Mouse (Mus musculus) thymus, postnatal 25 days (tissue): ENCODE measurements around the gene Nol9.

ENCODE experiments used
- DNase-seq: peaks from one replicate; pipeline ENCODE4 v3.0.0; 2022

Nol9 gene

DNA sequence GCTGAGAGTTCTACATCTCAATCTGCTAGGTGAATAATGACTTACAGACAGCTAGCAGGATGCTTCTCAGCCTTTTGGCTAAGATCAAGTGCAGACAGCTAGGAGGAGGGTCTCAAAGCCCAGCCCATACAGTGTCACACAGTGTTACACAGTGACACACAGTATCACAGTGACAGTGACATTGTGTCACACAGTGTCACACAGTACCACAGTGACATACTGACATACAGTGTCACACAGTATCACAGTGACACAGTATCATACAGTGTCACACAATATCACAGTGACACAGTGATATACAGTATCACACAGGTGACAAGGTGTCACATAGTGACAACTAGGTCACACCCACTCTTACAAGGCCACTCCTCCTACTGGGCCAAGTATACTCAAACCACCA is 28.2 kb downstream of the Nol9 start:
- no peak for DNase-seq

DNA sequence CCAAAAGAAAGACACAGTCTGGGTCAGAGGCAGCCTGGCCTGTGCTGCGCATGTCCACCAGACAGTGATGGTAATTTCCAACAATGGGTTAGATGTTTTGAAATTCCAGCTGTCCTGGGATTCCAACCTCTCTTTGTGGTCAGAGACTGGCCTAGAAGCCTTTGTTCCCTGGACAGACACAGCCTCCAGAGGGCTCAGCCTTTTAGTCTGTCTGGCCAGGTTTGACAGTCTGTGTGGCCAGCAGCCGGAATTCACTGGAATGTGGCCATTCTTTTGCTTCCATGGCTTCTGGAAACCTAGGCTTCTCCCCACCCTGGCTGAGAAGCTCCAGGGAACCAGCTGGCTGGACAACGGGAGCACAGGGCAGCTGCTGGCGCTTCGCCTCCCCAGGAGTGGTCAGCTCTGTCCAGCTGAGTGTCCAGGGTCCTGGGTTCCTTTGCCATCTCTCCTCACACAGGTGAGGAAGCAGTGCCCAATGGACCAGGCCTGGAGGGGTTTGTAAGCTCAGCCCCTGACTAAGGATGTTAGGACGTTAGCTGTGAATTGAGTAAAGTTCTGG is 29.1 kb downstream of the Nol9 start:
- no peak for DNase-seq

DNA sequence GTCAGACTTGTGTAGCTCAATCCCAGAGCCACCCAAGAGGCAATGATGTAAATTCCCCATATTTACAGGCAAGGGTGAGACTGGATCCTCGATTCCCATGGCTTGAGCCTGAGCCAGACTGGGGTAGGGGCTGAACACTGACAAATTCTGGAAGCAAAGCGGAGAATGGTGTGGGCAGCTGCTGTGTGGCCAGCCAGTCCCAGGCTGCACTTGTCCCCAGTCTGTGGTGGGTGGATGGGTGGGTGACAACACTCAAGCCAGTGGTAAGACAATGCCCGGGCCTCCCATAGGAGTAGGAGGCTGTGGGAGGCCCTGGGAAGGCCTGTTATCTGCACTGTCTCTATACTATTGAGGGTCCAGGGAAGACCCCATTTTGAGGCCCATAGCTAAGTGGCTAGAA is 30.1 kb downstream of the Nol9 start:
- DNase-seq = no peak

DNA sequence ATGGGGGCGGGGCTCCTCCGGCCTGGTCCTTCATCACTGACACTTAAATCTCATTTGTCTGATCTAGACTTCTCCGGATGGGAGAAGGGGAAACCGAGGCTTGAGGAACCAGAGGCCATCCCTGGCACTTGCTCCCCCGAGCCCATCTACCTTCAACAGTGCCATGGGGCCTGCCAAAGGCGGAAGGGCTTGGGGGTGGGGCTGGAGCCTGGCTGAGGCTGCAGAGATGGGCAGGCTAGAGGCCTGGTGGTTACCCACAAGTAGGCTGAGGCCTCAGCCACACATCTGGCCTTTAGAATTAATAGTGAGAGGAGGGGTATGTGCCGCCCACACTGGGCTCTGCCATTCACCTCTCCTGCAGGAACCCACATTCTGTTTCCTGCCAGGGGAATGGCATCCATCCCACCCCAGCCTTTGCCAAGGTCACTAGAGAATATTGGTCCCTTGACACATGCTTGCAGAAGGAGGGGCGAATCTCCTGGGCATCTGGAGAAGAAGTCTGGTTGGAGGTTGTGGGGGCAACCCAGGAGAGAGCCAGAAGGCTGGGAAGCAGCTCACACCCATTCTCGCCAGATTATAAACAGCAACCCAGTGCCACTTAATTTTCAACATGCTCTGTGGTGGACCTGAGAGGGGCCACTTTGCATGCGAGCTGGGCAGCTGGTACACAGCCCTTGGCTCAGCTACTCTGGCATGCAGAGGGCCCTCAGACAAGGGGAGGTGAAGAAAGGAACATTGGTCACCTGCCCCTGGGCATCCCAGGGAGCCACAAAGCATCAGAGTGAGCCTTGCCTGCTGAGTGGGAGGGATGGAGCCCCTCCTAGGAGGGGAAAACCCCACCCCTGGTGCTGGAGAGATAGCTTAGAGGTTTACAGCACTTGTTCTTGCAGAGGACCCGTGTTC is 31.6 kb downstream of the Nol9 start:
- DNase-seq = no peak

DNA sequence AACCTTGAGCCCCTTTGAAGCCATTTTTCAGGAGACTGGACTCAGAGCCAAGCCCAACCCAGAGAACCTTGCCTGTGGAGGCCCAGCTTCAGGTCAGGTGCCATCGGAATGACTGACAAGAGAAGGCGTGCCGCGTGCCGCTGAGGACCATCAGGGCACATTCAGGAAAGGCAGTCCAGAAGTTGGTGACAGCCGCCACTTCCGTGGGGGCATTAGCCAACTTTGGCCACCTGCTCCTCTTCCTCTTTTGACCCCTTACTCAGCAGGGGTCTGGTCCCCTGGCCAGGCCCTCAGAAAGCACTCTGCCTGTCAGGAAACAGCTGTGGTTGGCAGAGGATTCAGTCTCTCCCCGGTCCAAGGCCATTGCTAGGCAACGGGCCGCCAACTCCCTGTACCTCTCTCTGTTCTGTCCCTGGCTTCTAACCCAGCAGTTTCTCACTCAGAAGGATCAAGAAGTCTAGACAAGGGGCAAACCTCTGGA is 33.0 kb downstream of the Nol9 start, which contains the start of gene Plekhg5:
TSS of gene Plekhg5 (plus strand) at position 378 of the 481 bp plus-strand sequence.
- DNase-seq = no peak

DNA sequence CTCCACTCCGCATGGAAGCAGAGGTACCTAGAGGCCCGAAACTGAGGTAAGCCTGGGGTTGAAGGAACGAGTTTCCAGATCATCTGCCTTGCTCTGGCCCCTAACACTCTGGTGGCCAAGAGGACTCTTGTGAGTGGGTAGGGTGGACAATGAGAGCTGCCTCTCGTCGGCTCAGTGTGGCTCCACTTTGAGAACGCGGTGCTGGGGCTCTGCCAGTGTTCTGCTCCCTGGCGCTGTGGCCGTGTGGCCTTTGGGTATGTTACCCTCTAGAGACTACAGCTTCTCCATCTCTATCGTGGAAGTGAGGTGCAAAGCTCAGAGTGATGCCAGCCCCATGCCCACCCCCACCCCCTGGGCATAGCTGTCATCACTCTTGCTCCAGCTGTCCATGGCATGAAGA is 33.5 kb downstream of the Nol9 start:
- no peak for DNase-seq

DNA sequence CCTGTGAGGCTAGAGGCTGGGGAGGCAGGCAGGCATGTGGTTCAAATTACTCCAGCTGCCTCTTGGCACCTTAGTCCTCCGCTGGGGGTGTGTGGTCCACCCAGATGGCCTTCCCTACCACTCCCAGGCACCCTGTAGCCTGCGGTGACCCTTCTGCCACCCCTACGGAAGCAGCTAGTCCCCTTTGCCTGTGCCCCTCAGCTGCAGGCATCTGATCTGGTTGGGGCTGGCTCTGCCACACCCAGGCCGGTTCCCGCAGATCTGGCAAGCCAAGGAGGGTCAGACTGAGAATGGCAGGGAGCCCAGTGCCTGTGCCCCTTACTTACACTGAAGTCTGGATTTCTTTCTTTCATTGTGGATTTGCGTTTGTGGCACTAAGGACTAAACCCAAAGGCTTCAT is 34.6 kb downstream of the Nol9 start:
- no peak for DNase-seq

DNA sequence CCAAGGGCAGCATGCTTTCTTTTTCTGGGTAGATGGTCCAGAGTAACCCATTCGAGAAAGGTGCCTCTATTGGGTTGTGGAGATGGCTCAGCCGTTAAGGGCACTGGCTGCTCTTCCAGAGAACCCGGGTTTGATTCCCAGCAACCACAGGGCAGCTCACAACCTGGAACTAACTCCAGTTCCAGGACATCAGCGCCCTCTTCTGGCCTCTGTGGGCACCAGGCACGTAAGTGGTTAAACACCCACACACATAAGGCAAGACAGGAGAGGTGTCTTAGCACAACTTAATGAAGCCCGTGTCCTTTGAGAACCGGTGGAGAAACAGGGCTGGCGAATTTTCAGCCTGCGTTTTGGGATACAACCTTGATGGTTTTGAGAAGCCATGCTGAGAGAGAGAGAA is 35.4 kb downstream of the Nol9 start:
- no peak for DNase-seq

DNA sequence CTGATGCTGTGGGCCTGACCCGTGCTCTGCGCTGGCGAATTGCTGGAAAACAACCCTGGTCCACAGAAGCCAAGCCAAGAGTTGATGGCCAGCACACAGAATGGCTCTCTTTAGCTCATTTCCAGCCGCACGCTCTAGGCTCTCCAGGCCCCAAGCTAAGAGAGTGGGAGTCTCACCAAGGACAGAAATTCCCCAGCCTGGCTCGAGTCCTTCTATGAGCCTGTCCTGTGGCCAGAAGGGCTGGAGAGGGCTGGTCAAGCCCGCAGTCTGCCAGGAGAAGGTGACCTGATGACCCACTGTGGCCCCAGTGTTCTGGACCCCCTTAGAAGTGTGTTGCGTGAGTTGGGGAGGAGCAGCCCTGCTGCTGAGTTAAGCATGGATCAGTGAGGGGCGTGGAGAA is 38.1 kb downstream of the Nol9 start:
- no peak for DNase-seq

DNA sequence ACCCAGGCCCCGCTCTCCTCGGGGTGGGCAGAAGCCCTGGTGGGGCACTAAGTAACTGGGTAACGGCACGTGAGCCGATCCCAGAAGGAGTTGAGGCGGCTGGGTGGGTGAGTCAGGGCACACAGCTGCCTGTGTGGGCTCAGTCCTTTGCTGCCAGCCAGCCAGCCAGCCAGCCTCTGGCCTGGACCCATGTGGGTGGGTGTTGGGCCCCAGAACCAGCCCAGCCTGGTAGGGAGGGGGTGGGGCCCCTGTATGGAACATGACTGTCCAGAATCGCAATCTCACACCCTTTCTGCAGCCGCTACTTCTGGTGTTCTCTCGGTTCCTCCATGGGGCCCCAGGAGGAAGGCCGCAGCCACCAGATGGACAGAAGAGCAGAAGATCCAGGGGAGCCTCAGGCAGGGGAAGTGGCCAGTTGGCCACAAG is 39.0 kb downstream of the Nol9 start:
- no peak for DNase-seq

DNA sequence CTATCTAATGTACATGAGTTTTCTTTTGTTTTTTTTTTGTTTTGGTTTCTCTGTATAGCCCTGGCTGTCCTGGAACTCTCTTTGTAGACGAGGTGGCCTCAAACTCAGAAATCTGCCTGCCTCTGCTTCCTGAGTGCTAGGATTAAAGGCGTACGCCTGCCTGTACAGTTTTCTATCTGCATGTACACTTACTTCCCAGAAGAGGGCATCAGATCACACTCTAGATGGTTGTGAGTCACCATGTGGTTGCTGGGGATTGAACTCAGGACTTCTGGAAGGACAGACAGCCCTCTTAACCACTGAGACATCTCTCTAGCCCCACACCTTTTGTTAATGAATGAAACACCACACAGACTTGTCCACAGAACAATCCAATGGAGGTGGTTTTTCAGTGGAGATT is 40.1 kb downstream of the Nol9 start:
- DNase-seq = no peak

DNA sequence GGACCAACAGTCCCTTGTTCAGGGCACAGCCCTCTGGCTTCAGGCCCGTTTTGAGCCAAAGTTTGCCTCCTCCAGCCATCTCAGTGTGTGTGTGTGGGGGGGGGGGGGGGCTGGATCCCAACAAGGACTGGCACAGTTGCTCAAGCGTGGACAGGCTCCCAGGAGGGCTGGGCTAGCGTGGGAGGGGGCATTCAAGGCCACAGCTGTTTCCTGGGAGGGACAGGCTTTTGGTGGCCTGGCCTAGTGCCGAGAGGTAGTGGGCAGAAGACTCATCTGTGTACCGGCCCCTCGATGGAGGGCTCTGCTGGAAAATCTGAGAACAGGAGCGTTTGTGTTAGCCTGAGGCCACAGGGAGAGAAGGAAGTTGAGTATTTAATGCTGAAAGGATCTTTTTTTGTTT is 40.8 kb downstream of the Nol9 start:
- DNase-seq = no peak

DNA sequence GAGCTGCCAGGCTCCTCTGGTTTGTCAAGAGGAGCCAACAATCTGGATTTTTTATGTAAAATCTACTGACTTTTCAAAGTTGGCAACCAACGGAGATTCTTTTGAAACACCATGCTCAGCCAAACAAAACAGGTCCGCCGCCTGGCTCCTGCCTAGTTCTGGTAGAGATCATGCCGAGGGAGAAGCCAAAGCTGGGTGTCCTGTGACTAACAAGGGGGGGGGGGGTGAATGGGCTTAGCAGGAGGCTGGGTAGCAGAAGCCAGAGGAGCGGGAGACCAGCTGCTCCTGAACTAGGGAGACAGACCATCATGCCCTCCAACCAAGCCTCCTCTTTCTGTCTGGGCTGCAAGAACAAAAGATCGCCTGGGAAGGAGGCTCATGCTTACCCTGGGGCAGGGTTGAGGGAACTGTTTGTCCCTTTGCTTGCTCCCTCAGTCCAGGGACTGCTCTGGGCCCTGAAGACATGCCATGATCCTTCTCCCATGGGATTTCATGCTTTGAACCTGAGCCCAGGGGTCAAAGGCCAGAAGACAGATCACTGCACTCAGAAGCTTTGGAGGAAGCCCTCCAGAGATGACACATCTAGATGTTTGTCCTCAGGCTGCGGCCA is 44.6 kb downstream of the Nol9 start:
- DNase-seq = no peak

DNA sequence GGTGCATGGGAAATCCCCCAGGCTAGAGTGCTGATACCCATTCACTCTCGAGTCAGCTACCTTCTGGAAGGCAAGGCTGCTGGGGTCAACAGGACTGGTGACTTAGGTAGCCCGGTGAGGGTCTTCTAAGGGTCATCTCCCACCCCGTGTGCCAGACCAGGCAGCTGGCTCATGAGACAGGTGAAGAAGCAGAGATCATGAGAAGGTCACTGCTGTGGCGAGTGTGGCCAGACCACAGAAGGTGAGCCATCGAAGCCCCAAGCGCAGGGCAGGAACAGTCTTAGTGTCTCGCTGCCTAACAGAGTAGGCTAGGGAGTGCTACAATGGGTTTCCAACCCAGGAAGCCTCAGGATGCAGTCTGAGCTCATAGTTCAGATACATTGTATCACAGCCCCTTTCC is 45.5 kb downstream of the Nol9 start:
- no peak for DNase-seq

DNA sequence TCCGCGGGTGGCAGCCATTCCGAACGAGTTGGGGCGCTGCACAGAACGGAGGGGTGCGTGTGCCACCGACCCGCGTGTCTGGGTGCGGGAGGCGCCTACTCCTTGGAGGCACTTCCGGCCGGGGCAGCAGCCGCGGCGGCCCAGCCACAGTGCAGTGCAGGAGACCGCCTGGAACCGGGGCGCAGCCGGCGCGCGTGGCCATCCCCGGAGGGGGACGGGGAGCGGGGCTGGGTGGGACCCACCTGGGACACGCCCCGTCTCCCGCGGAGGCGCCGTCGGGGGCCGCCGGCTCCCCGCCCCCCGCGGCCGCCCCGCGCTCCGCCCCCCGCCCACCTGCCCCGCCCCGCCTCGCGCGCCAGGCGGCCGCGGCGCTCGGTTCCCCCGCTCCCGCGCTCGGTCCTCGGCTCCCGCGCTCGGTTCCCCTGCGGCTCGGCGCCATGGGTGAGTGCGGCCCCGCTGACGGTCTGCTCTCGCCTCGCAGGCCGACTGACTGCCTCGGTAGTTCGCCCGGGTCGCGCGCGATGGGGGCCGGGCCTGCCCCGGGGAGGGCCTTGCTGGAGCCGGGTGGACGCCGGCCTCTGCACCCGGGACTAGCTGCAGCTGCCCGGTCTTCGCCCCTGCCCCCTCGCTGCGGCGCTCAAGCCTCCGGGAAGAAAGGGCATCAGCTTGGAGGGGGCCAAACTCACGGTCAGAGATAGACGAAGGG is 47.5 kb downstream of the Nol9 start:
- peak; percentile 68 for DNase-seq

DNA sequence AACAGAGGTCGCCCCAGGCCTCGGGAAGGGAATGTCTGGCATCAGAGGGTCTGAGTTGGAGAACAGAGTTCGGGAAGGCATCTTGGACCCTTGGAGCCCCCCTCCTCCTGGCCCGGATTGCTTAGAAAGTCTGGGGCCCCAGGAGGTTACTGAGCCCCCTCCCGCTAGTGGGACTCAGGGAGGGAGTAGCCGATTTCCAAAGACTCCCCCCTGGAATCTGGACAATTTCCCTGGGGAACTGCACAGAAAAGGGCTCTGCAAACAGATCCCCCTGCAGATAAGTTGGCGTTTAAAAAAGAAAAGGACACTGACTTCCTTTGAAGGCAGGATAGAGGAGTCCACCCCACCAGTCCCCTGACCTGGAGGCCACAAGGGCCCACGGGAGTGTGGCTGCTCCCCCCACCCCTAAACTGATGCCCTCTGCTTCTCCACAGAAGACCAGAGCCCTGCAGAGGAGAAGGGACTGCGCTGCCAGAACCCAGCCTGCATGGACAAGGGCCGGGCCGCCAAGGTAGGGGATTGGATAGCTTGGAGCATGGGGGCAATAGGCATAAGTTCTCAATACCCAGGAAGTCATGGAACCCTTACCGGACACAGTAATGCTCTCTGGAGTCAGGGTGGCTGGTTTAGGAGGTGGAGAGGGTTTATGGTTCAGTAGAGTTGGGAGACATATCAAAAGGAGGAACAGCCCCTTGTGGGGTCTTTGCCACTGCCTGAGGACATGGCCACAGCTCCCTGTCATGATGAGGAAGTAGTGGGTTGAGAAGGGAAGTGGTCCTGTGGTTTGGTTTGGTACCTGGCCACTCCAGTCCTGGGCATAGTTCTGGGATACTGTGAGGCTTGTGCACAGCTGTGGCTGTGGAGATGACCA is 48.3 kb downstream of the Nol9 start:
- DNase-seq = no peak

DNA sequence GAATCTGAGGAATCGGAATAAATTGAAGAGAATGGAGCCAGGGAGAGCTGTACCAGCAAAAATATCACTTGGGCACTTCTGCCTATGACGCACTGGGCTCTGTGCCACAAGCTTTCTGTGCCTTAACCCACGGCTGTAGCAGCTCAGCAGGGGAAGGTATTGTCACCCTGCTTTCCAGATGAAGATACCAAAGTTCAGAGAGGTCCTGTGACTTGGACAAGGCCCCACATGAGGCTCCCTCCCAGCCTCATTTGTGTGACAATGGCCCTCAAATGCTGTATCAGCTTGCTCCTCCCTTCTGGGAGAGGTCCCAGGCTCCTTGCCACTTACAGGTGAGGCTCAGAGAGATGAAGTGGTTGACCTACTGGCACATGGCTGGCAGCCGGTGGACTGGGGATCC is 49.0 kb downstream of the Nol9 start:
- no peak for DNase-seq

DNA sequence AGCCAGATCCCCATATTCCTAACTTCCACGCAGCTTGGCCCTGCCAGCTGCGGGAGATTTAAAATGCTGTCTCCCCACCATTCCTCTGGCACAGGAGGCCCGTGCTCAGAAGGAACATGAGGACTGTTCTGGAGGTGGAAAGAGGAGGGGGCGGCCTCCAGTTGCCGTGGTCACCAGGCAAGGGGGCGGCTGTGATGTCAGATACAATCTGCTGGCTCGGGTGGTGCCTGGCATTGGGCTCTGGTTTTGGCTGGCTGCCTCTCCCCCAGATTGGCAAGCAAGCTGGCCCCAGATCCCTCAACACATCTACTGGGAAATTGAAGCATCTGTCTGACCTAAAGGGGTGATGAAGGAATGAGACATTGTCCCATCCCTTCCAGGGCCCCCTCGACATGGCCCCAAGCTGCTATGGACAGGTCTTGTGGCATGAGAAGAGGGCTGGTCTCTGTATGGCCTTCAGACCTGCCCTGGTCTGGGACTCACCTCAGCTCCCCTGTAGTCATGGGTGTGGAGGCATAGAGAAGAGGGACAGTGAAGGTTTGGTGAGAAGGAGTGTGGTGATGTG is 49.5 kb downstream of the Nol9 start:
- DNase-seq = no peak

DNA sequence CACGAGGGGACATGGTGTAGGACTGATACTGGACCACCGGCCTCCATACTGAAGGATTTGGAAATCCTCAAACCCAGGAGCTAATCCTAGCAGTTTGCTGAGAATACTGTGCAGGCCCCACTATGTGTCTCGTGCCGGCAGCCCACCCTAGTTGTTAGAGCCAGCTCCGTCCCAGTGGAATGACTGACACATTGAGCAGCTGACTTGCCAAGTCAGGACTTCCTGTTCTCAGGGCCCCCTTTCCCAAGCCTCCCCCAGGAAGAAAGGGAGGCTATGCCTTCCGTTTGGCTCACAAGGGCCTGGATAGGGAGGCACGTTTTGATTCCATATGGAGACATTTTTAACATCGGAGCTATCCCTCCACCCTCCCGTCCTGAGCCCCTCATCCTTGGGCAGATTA is 51.1 kb downstream of the Nol9 start:
- no peak for DNase-seq

DNA sequence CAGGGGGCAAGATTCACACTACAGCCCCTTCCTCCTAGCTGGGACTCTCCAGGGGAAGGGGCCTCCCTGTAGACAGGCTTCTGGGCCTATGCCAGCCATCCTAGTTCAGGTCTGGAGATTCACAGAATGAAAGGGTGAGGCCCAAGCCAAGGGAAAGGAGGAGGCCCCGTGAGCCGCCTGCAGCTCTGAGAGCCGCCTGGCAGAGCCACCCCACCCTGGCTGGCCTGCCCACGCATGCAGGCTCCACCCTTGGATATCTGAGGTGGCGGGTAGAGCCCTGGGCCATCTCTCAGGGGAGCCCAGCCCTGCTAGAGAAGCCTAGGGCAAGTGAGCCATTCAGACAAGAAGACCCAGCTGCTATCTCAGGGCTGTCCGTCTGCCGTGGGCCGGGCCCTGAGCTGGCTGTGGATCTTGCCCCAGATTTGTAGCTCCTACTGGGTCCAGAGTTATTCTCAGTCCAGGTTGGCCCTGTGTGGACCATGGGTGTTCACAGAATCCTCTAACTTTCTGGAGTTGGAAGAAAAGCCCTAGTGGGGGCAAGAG is 53.7 kb downstream of the Nol9 start:
- no peak for DNase-seq

DNA sequence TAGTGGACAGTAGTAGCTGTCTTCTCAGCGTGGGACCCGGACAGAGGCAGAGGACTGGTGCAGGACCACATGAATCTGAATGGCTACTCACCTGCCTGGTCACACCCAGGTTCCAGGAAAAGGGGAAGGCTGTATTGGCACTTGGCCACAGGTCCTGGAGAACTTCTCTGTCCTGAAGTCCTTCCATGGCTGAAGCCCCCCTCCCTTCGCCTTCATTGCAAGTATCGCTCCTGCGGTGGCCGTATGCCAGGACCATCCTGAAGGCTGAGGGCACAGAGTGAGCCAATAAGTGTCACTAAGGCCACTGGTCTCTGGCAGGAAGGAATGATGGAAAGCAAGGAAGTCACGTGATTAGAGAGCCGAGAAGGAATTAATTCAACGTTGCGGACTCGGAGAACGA is 55.1 kb downstream of the Nol9 start:
- no peak for DNase-seq
